Mouse (Mus musculus): ENCODE results near the gene Ctsk.
"Not testable (repeated sequence)": the region's sequence is repeated elsewhere in the genome, so short reads cannot be mapped to it uniquely, and the experiment has no call there.

Ctsk gene

GRCm38 (mm10) chr3:95526111-95526510, 27.1 kb downstream of the Ctsk start:
- DNase-seq (ENCODE audit: low read depth): no peak

GRCm38 (mm10) chr3:95526622-95527211, 27.7 kb downstream of the Ctsk start, which contains the start of gene Ctss:
Gene Ctss (plus strand): TSS chr3:95526786.
- no peak for DNase-seq (ENCODE audit: low read depth)

- no peak for DNase-seq (ENCODE audit: low read depth)
These were observed 30.8 kb downstream of the Ctsk start for GRCm38 (mm10) chr3:95529814-95530213.

DNA sequence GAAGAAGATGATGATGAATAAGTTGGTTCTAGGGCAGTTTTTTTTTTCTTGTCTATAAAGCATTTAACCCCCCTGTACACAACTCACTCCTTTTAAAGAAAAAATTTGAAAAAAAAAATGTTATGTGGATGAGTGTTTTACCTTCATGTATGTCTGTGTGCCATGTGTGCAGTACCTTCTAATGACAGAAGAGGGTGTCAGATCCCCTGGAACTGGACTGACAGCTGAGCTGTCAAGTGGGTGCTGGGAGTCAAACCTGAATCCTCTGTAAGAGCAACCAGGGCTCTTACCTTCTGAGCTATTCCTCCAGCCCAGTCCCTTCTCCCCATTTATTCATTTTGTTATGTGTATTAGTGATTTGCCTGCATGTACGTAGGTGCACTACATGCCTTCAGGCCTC, 32.0 kb downstream of the Ctsk start:
- no peak for DNase-seq (ENCODE audit: low read depth)

- DNase-seq (ENCODE audit: low read depth): no peak
These were observed 34.3 kb downstream of the Ctsk start for GRCm38 (mm10) chr3:95533364-95533763.

DNA sequence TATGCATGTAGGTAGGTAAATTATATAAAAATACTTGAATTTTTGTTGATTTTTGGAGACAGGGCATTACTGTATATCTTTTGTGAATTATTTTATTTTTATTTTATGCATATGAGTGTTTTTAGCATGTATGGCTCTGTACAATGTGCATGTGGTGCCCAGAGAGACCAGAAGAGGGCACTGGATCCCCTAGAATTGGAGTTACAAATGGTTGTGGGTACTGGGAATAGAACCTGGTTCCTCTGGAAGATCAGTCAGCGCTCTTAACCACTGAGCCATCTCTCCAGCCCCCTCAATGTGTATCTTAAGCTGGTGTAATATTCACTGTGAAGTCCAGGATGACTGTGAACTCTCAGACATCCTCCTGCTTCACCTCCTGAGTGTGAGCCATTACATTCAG, 35.9 kb downstream of the Ctsk start:
- no peak for DNase-seq (ENCODE audit: low read depth)

DNA sequence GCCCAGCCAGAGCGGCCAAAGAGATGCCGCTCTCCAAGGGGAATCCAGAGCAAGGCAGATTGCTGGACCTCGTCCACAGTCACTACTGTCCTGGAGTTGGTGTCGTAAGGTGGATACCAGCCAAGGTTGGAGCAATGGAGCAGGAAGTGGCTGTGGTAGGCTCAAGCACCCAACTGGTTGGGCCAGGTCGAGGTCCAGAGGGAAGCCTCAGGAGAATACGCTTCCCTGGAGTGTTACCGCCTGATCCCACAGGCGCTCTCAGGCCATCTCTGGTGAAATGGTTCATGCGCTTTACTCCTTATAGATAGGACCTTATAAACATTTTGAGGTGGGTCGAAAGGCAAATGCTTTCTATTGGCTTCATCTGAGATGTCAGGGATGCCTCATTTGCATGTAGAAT, 39.9 kb downstream of the Ctsk start:
- no peak for DNase-seq (ENCODE audit: low read depth)

DNA sequence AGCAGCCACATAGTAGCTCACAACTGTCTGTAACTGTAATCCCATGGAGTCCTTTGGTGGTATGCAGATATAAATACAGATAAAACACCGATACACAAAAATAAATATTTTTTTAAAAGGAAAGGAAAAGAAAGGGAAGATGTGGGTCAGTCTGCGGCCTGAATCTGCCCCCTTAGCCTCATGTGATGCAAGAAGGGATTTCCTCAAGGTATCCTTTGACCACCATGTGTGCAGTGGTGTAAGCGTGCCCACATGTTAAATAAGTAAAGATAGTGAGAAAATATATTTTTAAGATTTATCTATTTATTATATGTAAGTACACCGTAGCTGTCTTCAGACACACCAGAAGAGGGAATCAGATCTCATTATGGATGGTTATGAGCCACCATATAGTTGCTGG, 40.8 kb downstream of the Ctsk start:
- no peak for DNase-seq (ENCODE audit: low read depth)

- DNase-seq (ENCODE audit: low read depth): not testable (repeated sequence)
These were observed 42.1 kb downstream of the Ctsk start for GRCm38 (mm10) chr3:95541186-95541585.

- no peak for DNase-seq (ENCODE audit: low read depth)
These were observed 43.1 kb downstream of the Ctsk start for GRCm38 (mm10) chr3:95542171-95542570.

DNA sequence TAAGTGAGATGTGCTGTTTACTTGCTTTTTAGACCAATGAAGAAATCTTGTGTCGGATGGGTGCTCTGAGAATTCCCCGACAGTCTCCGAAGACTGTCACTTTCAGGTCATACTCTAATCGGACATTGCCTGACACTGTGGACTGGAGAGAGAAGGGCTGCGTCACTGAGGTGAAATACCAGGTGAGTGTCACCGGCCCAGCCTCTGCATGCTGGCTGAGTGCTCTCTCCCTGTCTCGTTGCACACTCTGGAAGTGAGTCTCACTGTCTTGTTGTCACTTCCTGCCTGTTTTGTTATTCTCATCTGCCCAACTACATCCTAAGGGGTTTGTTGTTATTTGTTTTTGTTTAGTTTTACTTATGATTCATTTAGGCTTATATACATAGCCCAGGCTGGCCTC, 43.9 kb downstream of the Ctsk start:
- no peak for DNase-seq (ENCODE audit: low read depth)

DNA sequence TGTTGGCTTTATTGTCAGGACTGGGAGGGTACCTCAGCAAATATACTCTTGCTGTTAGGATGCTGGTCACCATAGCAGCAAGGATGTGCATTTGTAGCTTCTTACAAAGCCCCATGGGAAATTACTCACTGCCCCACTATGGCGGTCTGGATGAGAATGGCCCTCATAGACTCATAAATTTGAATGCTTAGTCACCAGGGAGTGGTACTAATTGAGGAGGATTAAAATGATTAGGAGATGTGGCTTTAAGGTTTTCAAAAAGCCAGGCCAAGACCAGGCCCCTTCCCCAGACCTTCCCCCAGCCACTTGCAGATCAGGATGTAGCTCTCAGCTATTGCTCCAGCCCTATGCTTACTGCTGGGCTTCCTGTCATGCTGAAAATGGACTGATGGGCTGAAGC, 51.1 kb downstream of the Ctsk start:
- no peak for DNase-seq (ENCODE audit: low read depth)

DNA sequence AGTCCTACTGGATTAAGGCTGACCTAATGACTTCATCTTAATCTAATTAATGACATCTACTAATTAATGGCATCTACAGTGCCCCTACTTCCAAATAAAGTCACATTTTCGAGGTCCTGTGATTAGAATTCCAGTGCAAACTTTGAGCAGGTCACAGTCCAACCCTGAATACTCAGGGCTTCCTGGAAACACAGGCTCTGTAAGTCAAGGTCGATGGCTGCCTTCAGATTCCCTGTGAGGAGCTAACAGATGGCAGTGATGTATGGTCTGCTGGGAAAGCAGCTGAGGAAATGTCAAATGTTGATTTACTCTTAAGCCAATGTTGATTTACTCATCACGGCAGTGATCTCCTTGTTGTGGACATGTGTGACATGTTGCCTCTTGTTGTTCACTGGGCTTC, 54.9 kb downstream of the Ctsk start:
- no peak for DNase-seq (ENCODE audit: low read depth)

Data from fibroblast of lung, adult 2 months (primary cell).